Comparison of ENCODE assay signal across 8 mouse cellular contexts in the genomic region with DNA sequence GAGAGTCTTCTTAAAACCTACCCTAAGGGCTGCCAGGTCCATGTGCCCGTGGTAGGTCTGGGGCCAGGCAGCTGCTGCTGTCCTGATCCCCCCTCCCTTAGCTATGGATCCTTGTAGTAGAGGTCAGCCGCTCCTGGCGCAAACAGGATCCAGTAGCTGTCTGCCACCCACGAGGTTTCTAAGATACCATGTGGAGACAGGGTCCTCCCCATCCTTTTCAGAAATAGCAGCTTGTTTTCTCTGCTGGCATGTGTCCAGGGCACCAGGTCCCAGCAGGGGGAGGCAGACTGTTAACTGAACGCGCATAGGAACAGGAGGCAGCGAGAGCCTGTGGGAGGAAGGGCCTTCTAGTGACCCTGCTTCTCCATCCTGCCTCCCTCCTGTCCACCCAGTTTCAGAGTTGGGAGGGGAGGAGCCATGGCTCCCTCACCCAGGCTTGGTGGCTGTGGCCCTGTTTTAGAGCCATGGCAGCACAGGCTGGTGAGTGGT. TPM values are rescaled to one million over a fixed set of nuclear protein-coding genes. Genes with fewer than 3 reads are reported as not detected.
A peak's percentile ranks its signal among the peaks of the same experiment; 100 is the strongest.
DNase-seq lines count a peak whose midpoint lies in the region; ATAC-seq and TF ChIP-seq lines count a peak whose summit lies in the region.

No protein-coding gene starts in this region.

- peaks cover 18% of the 10 kb centered on the region for H3K36me3 ChIP-seq in intestine, embryonic 16.5 days (ENCODE audit: control insufficient read depth, insufficient read depth, low read length)
- H3K36me3 ChIP-seq in limb, embryonic 10.5 days = peaks cover 70% of the 10 kb centered on the region
- H3K36me3 ChIP-seq in midbrain, postnatal 0 days (ENCODE audit: insufficient read depth, low read length) = peaks cover 41% of the 10 kb centered on the region

- H3K4me3 ChIP-seq in gastrocnemius, adult 2 months = no peak overlapping the region
- H3K4me3 ChIP-seq in intestine, embryonic 16.5 days (ENCODE audit: low read length) = no peak overlapping the region
- no peak overlapping the region for H3K4me3 ChIP-seq in limb, embryonic 10.5 days
- no peak overlapping the region for H3K4me3 ChIP-seq in midbrain, postnatal 0 days (ENCODE audit: low read depth, low read length)

- peak; percentile 31 for DNase-seq in embryo, embryonic 10 days (ENCODE audit: low spot score)
- no peak for DNase-seq in embryo, embryonic 9.5 days (ENCODE audit: extremely low spot score)
- DNase-seq in cerebellum, postnatal 10 days = peak; percentile 96
- peak; percentile 74 for DNase-seq in gastrocnemius, adult 2 months
- no peak for DNase-seq in limb, embryonic 10.5 days (ENCODE audit: low spot score)
- DNase-seq in midbrain, postnatal 0 days (ENCODE audit: low spot score) = peak; percentile 93
- DNase-seq in natural killer cell, adult 2 months (ENCODE audit: low spot score in 2 of 2) = no peak

- peak overlapping the region; percentile 86 for H3K27ac ChIP-seq in gastrocnemius, adult 2 months
- peak overlapping the region; percentile 74 for H3K27ac ChIP-seq in intestine, embryonic 16.5 days (ENCODE audit: low read length)
- H3K27ac ChIP-seq in limb, embryonic 10.5 days = 0 out of 2 replicates have a peak overlapping the region, but pooled peaks have one; percentile 19
- H3K27ac ChIP-seq in midbrain, postnatal 0 days (ENCODE audit: low read depth, low read length) = peak overlapping the region; percentile 74

- peak; percentile 29; the same call in 1 of the 2 replicates for TF ChIP-seq CTCF in gastrocnemius, adult 2 months (IDR thresholded peaks at IDR 0.05)
- peak; percentile 72 for TF ChIP-seq CTCF in midbrain, postnatal 0 days (IDR thresholded peaks at IDR 0.05)

- intact Hi-C loops in gastrocnemius, adult 2 months (cut with DNase I) = no loop called here

- H3K4me1 ChIP-seq in intestine, embryonic 16.5 days (ENCODE audit: control insufficient read depth, insufficient read depth, low read length) = peaks cover 23% of the 10 kb centered on the region
- H3K4me1 ChIP-seq in limb, embryonic 10.5 days = peaks cover 11% of the 10 kb centered on the region
- H3K4me1 ChIP-seq in midbrain, postnatal 0 days (ENCODE audit: insufficient read depth, low read length) = peaks cover 2% of the 10 kb centered on the region; the same call in 1 of the 2 replicates

- peak; percentile 57 for ATAC-seq in intestine, embryonic 16.5 days
- peak; percentile 81 for ATAC-seq in midbrain, postnatal 0 days (ENCODE audit: low FRiP score)

- H3K9me3 ChIP-seq in intestine, embryonic 16.5 days (ENCODE audit: control insufficient read depth, low read length) = no peaks in the 10 kb centered on the region
- no peaks in the 10 kb centered on the region for H3K9me3 ChIP-seq in limb, embryonic 10.5 days (replicated peaks)
- H3K9me3 ChIP-seq in midbrain, postnatal 0 days (ENCODE audit: low read length) = no peaks in the 10 kb centered on the region

- peak overlapping the region; percentile 33; the same call in 1 of the 2 replicates for H3K9ac ChIP-seq in intestine, embryonic 16.5 days (ENCODE audit: low read depth, low read length)
- H3K9ac ChIP-seq in midbrain, postnatal 0 days (replicated peaks; ENCODE audit: low read length, poor library complexity, severe bottlenecking) = 0 out of 2 replicates have a peak overlapping the region, but pooled peaks have one; percentile 24

- no peaks in the 10 kb centered on the region for H3K27me3 ChIP-seq in intestine, embryonic 16.5 days (replicated peaks; ENCODE audit: control insufficient read depth, insufficient read depth, low read length)
- H3K27me3 ChIP-seq in limb, embryonic 10.5 days (ENCODE audit: low read depth, poor library complexity, severe bottlenecking) = no peaks in the 10 kb centered on the region
- no peaks in the 10 kb centered on the region for H3K27me3 ChIP-seq in midbrain, postnatal 0 days (ENCODE audit: insufficient read depth, low read length)

- WGBS in intestine, embryonic 16.5 days = 21% methylated on average over 7 of the region's 7 CpGs
- 54% methylated on average over 7 of the region's 7 CpGs for WGBS in limb, embryonic 10.5 days
- WGBS in midbrain, postnatal 0 days = 13% methylated on average over 7 of the region's 7 CpGs

- H3K4me2 ChIP-seq in intestine, embryonic 16.5 days (ENCODE audit: low read depth, low read length) = no peak overlapping the region
- H3K4me2 ChIP-seq in midbrain, postnatal 0 days (ENCODE audit: low read depth, low read length, poor library complexity, severe bottlenecking) = no peak overlapping the region

RNA-seq across cellular contexts. Expression of gene Rnf114, which starts 16.2 kb away (rescaled TPM):
- 10 to 100 TPM; 40.0 to 40.9 TPM for total RNA-seq in gastrocnemius, adult 2 months (2021)
- 75.7 and 76.5 TPM in 2 replicates for polyA plus RNA-seq in intestine, embryonic 16.5 days (2015; fragmentation: Nextera tagmentation; extraction: Ambion mirVana)
- polyA plus RNA-seq in limb, embryonic 10.5 days (2016; fragmentation: Nextera tagmentation; extraction: Ambion mirVana) = 130 and 131 TPM in 2 replicates
- total RNA-seq in midbrain, postnatal 0 days (2014; rRNA removed) = 78.2 and 83.4 TPM in 2 replicates
- polyA plus RNA-seq in midbrain, postnatal 0 days (2015; fragmentation: Nextera tagmentation; extraction: Ambion mirVana) = 84.2 and 84.9 TPM in 2 replicates

RNA-seq across cellular contexts. Expression of gene Spata2, which starts 16.4 kb away (rescaled TPM):
- total RNA-seq in gastrocnemius, adult 2 months (2021) = 10 to 100 TPM; 18.4 to 18.9 TPM
- 14.2 and 15.4 TPM in 2 replicates for polyA plus RNA-seq in intestine, embryonic 16.5 days (2015; fragmentation: Nextera tagmentation; extraction: Ambion mirVana)
- 19.5 and 21.5 TPM in 2 replicates for polyA plus RNA-seq in limb, embryonic 10.5 days (2016; fragmentation: Nextera tagmentation; extraction: Ambion mirVana)
- total RNA-seq in midbrain, postnatal 0 days (2014; rRNA removed) = 39.2 and 41.5 TPM in 2 replicates
- 27.6 and 29.9 TPM in 2 replicates for polyA plus RNA-seq in midbrain, postnatal 0 days (2015; fragmentation: Nextera tagmentation; extraction: Ambion mirVana)

RNA-seq across cellular contexts. Expression of gene Slc9a8, which starts 54.7 kb away (rescaled TPM):
- 10 to 100 TPM; 25.0 to 30.4 TPM for total RNA-seq in gastrocnemius, adult 2 months (2021)
- polyA plus RNA-seq in intestine, embryonic 16.5 days (2015; fragmentation: Nextera tagmentation; extraction: Ambion mirVana) = 19.0 and 21.4 TPM in 2 replicates
- 28.2 and 32.0 TPM in 2 replicates for polyA plus RNA-seq in limb, embryonic 10.5 days (2016; fragmentation: Nextera tagmentation; extraction: Ambion mirVana)
- total RNA-seq in midbrain, postnatal 0 days (2014; rRNA removed) = 30.6 and 36.2 TPM in 2 replicates
- 17.9 TPM in 2 replicates for polyA plus RNA-seq in midbrain, postnatal 0 days (2015; fragmentation: Nextera tagmentation; extraction: Ambion mirVana)

Comparison
In these comparisons a context has a peak if more than half of its experiments do, and no peak if none do; other contexts are left out.
1. DNase-seq: peak in embryo, embryonic 10 days (single experiment), cerebellum, postnatal 10 days (2 of 2), gastrocnemius, adult 2 months (single experiment) and midbrain, postnatal 0 days (single experiment); none in embryo, embryonic 9.5 days (single experiment), limb, embryonic 10.5 days (single experiment) and natural killer cell, adult 2 months (0 of 2).
2. H3K27ac ChIP-seq: peak in every context shown above with its lines; median percentile 86 in gastrocnemius, adult 2 months; 74 in intestine, embryonic 16.5 days; 74 in midbrain, postnatal 0 days; 19 in limb, embryonic 10.5 days.